Mouse (Mus musculus) limb, embryonic 10.5 days (tissue): Measurements from ENCODE around the gene Ppp1r13l. TPM values are rescaled to one million over a fixed set of nuclear protein-coding genes. Genes with fewer than 3 reads are reported as not detected.

Experiments used
- DNase-seq: peaks from one replicate; pipeline ENCODE4 v3.0.0-alpha.2; 2017; ENCODE audit warnings: low spot score
- H3K27ac ChIP-seq: fragments of 300-500 bp; sonication (generic); 2 replicates; pipeline ENCODE4 v1.5.1; 2016; ENCODE audit warnings: mild to moderate bottlenecking
- H3K27me3 ChIP-seq: fragments of 300-500 bp; sonication (generic); 2 replicates; pipeline ENCODE4 v1.6.1; 2016; ENCODE audit warnings: low read depth, mild to moderate bottlenecking; ENCODE audit not compliant: poor library complexity, severe bottlenecking
- H3K36me3 ChIP-seq: fragments of 300-500 bp; sonication (generic); 2 replicates; pipeline ENCODE4 v1.6.1; 2016; ENCODE audit warnings: mild to moderate bottlenecking, moderate library complexity
- H3K4me1 ChIP-seq: fragments of 300-500 bp; sonication (generic); 2 replicates; pipeline ENCODE4 v1.6.1; 2016
- H3K4me3 ChIP-seq: fragments of 300-500 bp; sonication (generic); 2 replicates; pipeline ENCODE4 v1.5.1; 2016; ENCODE audit warnings: mild to moderate bottlenecking, moderate library complexity
- H3K9me3 ChIP-seq: fragments of 300-500 bp; sonication (generic); replicated peaks from 2 replicates; pipeline ENCODE4 v1.6.1; 2016; ENCODE audit warnings: mild to moderate bottlenecking
- WGBS: fragments of 180-500 bp; shearing (Covaris S2); methylation state at CpG from one replicate; pipeline ENCODE4 v1.1.7; 2016; 5-methylcytosine and 5-hydroxymethylcytosine counted together
- polyA plus RNA-seq: library from polyadenylated mRNA; unstranded; fragments of >200 nt; fragmentation: Nextera tagmentation; extraction: Ambion mirVana; gene quantifications from 2 replicates; pipeline ENCODE4 v1.2.1, GENCODE M21; 2016

Ppp1r13l gene
- polyA plus RNA-seq, 1 experiment from 2014 or later = 7.0 TPM

DNA sequence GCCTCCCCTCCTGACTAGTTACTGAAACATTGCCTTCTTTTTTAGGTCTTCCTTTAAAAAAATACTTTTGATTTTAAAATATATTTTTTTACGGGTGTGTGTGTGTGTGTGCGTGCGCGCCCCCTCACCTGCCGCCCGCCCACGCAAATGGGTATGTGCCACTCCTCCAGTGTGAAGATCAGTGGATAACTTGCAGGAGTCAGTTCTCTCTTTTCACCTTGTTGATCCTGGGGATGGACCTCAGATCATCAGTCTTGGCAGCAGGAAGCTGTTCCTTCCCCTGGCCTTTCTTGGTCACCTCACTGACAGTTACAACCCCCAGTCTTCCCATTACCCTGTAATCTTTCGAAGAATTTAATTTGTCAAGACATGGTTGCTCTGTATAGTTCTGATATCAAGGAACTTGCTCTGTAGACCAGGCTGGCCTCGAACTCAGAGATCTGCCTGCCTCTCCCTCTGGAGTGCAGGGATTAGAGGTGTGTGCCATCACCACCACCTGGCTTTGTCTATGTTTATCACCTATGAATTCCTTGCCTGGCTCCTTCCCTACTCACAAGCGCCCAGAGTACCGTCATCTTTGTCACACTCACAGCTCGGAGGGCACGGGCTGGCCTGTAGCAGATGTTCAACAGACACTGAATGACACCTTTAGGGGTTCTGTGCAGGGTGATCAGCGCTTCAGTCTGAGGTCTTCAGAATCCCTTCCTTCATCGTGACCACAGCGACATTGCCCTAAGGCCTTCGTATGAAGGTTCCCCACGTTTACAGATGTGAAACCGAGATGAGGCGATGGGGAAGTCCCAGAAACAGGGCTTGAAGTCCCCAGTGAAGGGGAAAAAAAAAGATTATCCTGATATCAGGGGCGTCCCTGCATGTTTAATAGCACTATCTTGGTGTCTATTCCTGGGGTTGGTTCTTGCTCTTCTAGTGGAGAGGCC lies 34.0 kb upstream of the Ppp1r13l start:
- Histone ChIP-seq H3K4me3 (no peak overlapping the region), H3K36me3 (no peaks in the 10 kb centered on the region), H3K4me1 (peaks cover 23% of the 10 kb centered on the region), H3K27ac (no peak overlapping the region), H3K27me3 (peaks cover 29% of the 10 kb centered on the region; the same call in 1 of the 2 replicates), H3K9me3 (no peaks in the 10 kb centered on the region)
- 72% methylated on average over 21 of the region's 21 CpGs for WGBS
- no peak for DNase-seq

DNA sequence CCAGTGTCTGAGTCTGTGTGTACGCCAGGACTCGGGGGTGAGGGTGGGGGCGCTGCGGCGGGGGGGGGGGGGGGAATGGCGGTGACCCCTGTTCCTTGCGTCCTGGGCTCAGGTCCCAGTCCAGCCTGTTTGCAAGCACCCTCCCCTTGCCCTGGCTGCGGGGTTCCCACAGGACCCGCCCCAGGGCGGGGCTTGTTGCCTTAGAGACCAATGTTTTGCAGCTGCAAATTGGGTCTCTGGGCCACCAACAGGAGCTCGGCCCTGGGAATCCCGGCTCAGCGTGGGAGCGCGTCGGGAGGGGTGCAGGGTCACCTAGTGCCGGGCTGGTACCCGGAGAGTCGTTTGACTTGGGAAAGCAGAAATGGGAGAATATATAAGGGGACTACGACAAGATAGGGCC lies 33.2 kb upstream of the Ppp1r13l start:
- DNase-seq = peak; percentile 91
- Histone ChIP-seq H3K27ac (peak overlapping the region; percentile 70), H3K9me3 (no peaks in the 10 kb centered on the region), H3K27me3 (peaks cover 25% of the 10 kb centered on the region; the same call in 1 of the 2 replicates), H3K4me3 (peak overlapping the region; percentile 53), H3K36me3 (no peaks in the 10 kb centered on the region), H3K4me1 (peaks cover 22% of the 10 kb centered on the region)
- under 1% methylated on average over 20 of the region's 20 CpGs for WGBS

DNA sequence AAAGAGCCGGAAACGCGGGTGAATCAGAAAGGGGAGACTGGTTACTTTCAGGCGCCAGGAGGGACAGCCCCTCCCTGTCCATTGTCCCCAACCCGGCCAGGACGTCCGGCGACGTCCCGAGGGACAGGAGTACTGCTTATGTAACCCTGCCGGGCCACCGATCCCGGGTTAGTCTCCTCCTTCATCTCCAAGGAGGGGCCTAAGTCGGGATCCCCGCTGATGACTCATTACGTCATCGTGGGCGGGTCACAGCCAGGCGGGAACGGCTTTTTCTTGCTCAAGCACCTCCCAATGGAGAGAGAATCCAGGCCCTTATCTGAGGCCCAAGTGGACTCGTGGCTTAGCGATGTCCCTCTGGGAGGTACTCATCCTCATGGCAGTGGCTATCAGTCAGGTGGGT lies 32.4 kb upstream of the Ppp1r13l start:
- Histone ChIP-seq H3K9me3 (no peaks in the 10 kb centered on the region), H3K4me3 (peak overlapping the region; percentile 53), H3K27ac (peak overlapping the region; percentile 70), H3K36me3 (no peaks in the 10 kb centered on the region), H3K4me1 (peaks cover 22% of the 10 kb centered on the region), H3K27me3 (peaks cover 25% of the 10 kb centered on the region)
- DNase-seq = peak; percentile 82
- 0% methylated on average over 22 of the region's 22 CpGs for WGBS

DNA sequence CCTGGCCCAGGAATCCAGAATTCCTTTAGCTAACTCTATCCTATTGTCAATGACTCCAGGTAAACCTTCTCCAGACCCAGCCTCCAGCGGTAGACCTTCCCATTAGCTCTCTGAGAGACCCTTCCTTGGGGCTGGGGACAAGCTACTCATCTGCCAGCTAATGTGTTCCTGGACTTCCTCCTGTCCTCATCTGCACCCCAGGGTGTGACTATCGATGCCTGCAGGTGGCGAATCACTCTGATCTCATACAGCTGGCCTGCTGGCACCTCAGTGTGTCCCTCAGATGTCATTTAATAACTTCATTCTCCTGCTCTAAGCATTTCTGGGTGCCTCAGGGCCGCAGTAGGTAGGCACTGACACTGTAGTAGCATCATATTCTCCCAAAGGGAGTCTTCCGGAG lies 31.8 kb upstream of the Ppp1r13l start:
- peak overlapping the region; percentile 70; the same call in 1 of the 2 replicates for H3K27ac ChIP-seq
- H3K27me3 ChIP-seq = peaks cover 24% of the 10 kb centered on the region
- no peaks in the 10 kb centered on the region for H3K9me3 ChIP-seq
- DNase-seq = no peak
- peak overlapping the region; percentile 53; the same call in 1 of the 2 replicates for H3K4me3 ChIP-seq
- no peaks in the 10 kb centered on the region for H3K36me3 ChIP-seq
- WGBS = 78% methylated on average over 5 of the region's 5 CpGs
- H3K4me1 ChIP-seq = peaks cover 26% of the 10 kb centered on the region

DNA sequence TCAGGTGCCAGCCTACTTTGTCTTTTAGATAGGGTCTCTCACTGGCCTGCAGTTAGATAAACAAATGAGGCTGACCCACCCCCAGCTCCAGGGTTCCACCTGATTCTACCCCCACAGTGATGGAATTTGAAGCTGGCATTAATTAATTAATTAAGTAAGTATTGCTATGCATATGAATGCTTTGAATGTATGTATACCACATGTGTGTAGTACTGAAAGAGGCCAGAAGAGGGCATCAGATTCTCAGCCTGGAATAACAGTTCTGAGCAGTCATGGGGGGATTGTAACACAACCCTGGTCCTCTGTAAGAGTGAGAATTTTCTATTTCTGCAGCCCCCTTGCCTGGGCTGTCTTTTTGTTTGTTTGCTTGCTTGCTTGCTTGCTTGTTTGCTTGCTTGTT lies 31.1 kb upstream of the Ppp1r13l start:
- H3K9me3 ChIP-seq = no peaks in the 10 kb centered on the region
- H3K4me1 ChIP-seq = peaks cover 32% of the 10 kb centered on the region
- H3K27me3 ChIP-seq = peaks cover 18% of the 10 kb centered on the region
- no peak overlapping the region for H3K27ac ChIP-seq
- DNase-seq = no peak
- no peaks in the 10 kb centered on the region for H3K36me3 ChIP-seq
- no peak overlapping the region for H3K4me3 ChIP-seq

DNA sequence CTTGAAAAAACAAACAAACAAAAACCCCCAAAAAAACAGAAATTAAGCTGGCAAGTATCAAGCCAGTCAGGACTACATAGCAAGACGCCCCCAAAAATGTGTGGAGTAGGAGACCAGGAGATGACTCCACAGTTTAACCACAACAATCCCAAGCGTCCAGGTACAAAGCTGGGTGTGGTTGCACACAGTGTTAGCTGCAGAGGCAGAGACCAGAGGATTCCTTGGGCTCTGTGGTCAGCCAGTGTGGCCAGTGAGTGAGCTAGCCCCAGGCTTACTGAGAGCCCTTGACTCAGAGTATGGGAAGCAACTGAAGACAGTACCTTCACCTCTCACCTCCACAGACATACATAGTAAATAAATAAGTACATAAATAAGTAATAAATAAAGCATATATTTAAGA lies 27.6 kb upstream of the Ppp1r13l start:
- no peak overlapping the region for H3K27ac ChIP-seq
- no peak for DNase-seq
- peaks cover 28% of the 10 kb centered on the region for H3K4me1 ChIP-seq
- 72% methylated on average over 2 of the region's 2 CpGs for WGBS
- H3K4me3 ChIP-seq = no peak overlapping the region
- H3K27me3 ChIP-seq = peaks cover 24% of the 10 kb centered on the region
- no peaks in the 10 kb centered on the region for H3K9me3 ChIP-seq
- no peaks in the 10 kb centered on the region for H3K36me3 ChIP-seq

DNA sequence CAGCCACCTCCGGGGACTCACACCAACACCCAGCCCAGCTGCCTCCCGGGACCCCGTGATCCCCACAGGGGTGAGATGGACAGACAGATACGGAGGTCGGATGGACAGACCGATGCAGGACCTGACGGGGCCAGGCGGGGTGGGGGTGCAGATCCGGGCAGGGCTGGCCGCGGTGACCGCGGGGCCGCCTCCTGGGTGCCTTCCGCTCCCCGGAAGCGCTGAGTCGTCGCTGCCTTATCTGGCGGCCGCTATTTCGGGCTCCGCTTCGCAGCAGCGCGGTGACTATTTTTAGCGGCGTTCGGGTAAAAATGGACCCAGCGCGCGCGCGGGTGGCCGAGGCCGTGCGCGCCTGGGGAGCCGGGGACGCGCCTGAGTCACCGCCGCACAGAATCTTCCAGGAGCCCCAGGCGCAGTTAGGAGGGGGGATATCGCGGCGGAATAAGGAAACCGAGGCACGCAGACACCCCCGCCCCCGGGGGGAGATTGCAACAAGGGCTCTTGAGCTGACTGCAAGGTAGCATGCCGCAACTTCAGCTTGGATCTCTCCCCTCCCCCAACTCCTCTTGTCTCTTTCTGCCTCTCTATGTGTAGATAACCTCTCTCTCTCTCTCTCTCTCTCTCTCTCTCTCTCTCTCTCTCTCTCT lies 26.7 kb upstream of the Ppp1r13l start:
- H3K4me1 ChIP-seq = peaks cover 19% of the 10 kb centered on the region
- no peaks in the 10 kb centered on the region for H3K36me3 ChIP-seq
- H3K4me3 ChIP-seq = peak overlapping the region; percentile 72
- H3K9me3 ChIP-seq = no peaks in the 10 kb centered on the region
- under 1% methylated on average over 52 of the region's 52 CpGs for whole genome bisulfite sequencing
- peak overlapping the region; percentile 84 for H3K27ac ChIP-seq
- DNase-seq = peak; percentile 70
- H3K27me3 ChIP-seq = peaks cover 24% of the 10 kb centered on the region

DNA sequence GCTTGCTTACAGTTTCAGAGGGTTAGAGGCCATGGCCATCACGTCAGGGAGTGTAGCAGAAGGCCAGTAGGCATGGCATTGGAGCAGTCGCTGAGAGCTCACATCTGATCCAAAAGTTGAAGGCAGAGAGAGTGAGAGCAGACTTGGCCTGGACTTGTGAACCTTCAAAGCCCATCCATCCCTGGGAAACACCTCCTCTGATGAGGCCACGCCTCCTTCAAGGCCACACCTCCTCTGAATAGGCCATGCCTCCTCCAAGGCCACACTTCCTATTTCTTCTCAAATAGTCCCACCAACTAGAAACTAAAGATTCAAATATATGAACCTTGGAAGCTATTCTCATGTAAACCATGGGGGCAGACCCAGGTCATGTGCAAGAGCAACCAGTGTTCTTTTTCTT lies 24.0 kb upstream of the Ppp1r13l start:
- H3K4me1 ChIP-seq = peaks cover 16% of the 10 kb centered on the region
- WGBS = 39% methylated on average over 3 of the region's 3 CpGs
- H3K36me3 ChIP-seq = no peaks in the 10 kb centered on the region
- no peak overlapping the region for H3K27ac ChIP-seq
- H3K27me3 ChIP-seq = peaks cover 24% of the 10 kb centered on the region
- H3K4me3 ChIP-seq = no peak overlapping the region
- H3K9me3 ChIP-seq = no peaks in the 10 kb centered on the region
- DNase-seq = no peak

DNA sequence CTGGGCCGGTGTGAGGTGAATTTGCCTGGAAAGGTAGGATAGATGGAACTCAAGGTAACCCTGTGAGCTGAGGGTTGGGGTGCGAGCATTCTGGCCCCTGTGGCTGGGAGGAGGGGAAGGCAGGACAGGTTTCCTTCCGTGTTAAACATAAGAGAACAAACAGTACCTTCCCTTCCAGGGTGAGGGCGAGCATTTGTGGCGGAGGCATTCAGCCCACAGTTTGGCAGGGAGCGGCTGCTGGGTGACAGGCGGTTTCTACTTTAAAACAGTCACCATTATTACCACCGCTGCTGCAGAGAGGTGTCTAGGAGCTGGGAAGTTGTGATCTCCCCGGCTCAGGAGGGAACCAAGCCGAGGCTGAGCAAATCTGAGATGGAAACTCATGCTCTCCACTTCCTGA lies 22.4 kb upstream of the Ppp1r13l start:
- peaks cover 28% of the 10 kb centered on the region for H3K4me1 ChIP-seq
- H3K9me3 ChIP-seq = no peaks in the 10 kb centered on the region
- no peak overlapping the region for H3K4me3 ChIP-seq
- DNase-seq = no peak
- H3K27me3 ChIP-seq = peaks cover 27% of the 10 kb centered on the region
- no peak overlapping the region for H3K27ac ChIP-seq
- WGBS = 66% methylated on average over 10 of the region's 10 CpGs
- no peaks in the 10 kb centered on the region for H3K36me3 ChIP-seq

DNA sequence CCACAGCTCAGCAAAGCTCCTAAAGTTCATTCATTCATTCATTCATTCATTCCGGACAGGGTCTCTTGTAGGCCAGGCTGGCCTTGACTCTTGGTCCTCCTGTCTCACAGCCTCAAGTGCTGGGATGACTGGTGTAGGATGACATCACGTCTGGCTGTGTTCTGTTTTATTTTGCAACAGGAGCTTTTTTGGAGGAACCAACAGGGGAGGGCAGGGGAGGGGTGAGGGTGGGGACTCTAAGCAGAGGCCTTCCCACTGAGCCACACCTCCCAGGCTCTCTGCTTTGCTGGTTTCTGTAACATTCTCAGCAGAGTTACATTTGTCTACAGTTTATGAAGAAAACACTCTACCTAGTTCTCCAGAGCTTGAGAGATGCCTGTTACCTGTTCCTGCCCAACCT lies 21.5 kb upstream of the Ppp1r13l start:
- no peak for DNase-seq
- Histone ChIP-seq H3K27ac (no peak overlapping the region), H3K36me3 (no peaks in the 10 kb centered on the region), H3K27me3 (peaks cover 26% of the 10 kb centered on the region), H3K4me1 (peaks cover 30% of the 10 kb centered on the region), H3K9me3 (no peaks in the 10 kb centered on the region), H3K4me3 (no peak overlapping the region)
- WGBS = 52% methylated on average over 2 of the region's 2 CpGs

DNA sequence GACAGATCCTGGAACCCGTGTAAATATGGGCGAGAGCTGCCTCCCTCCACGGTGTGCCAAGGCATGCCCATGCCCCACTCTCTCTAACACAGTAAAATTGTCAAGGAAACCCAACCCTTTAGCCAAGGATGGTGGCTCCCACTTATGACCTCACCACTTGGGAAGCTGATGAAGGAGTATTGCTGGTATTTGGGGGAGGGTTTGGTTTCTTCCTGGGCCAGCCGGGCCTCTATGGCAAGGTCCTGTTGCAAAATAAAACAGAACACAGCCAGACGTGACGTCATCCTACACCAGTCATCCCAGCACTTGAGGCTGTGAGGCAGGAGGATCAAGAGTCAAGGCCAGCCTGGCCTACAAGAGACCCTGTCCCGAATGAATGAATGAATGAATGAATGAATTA lies 21.0 kb upstream of the Ppp1r13l start:
- H3K9me3 ChIP-seq = no peaks in the 10 kb centered on the region
- no peak overlapping the region for H3K27ac ChIP-seq
- peaks cover 29% of the 10 kb centered on the region for H3K4me1 ChIP-seq
- no peaks in the 10 kb centered on the region for H3K36me3 ChIP-seq
- H3K27me3 ChIP-seq = peaks cover 26% of the 10 kb centered on the region
- 76% methylated on average over 7 of the region's 7 CpGs for WGBS
- DNase-seq = no peak
- no peak overlapping the region for H3K4me3 ChIP-seq

DNA sequence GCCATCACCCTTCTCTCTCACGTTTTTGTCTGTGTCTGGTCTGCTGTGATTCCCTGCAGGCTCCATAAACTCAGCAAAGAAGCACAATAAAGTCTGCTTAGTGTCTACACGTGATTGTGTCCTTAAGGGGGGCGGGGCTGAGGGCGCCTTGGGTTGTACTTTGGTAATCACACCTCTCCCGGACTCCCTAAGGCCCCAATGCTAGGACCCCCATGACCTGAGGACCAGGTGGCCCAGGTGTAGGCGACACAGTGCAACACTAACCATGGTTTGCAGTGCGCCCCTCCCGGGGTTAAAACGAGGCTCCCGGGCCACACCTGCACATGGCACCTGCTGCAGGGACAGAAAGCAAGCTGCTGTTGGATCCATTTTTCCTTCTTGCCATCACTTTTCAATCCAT lies 18.3 kb upstream of the Ppp1r13l start:
- H3K9me3 ChIP-seq = no peaks in the 10 kb centered on the region
- DNase-seq = peak; percentile 29
- WGBS = 20% methylated on average over 10 of the region's 10 CpGs
- H3K27me3 ChIP-seq = peaks cover 18% of the 10 kb centered on the region
- peaks cover 41% of the 10 kb centered on the region for H3K4me1 ChIP-seq
- no peaks in the 10 kb centered on the region for H3K36me3 ChIP-seq
- H3K4me3 ChIP-seq = peak overlapping the region; percentile 63; the same call in 1 of the 2 replicates
- no peak overlapping the region for H3K27ac ChIP-seq

DNA sequence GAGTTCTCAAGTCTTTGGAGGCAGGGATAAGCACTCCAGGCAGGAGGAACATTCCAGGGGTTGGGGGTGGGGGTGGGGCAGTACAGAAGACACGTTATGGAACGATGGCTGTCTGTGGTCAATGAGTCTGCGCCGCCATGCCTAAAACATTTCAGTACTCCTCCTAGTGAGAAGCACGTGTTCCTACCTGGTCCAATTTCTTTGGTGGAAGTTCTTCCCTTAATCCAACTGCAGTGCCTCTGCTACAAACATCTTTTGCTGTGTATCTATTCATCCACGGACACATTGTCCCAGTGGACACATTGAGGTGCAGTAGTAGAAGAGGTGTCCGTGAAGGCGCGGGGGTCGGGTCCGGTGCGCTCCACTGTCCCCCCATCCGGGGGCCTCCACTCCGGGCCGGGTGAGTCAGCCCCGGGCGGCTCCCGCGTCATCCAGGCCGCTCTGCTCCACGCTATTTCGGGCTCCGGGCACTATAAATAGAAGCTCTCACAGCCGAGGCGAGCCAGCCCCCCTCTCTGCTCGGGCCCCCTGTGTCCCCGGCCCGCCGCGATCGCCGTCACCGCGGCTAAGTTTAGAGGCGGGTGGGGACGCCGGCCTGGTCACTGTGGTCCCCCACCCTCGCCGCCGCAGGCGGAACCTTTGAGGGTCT lies 17.7 kb upstream of the Ppp1r13l start:
- DNase-seq = peak; percentile 57
- WGBS = 2% methylated on average over 41 of the region's 41 CpGs
- Histone ChIP-seq H3K9me3 (no peaks in the 10 kb centered on the region), H3K4me1 (peaks cover 42% of the 10 kb centered on the region), H3K27ac (peak overlapping the region; percentile 53; the same call in 1 of the 2 replicates), H3K27me3 (peaks cover 18% of the 10 kb centered on the region), H3K36me3 (0 out of 2 replicates have a peak, but pooled peaks cover 2% of the 10 kb centered on the region), H3K4me3 (peak overlapping the region; percentile 63)
